Mouse (Mus musculus) neural tube, embryonic 13.5 days (tissue): ENCODE results near the gene Lrrc52. TPM values are rescaled to one million over a fixed set of nuclear protein-coding genes. Genes with fewer than 3 reads are reported as not detected.

ENCODE experiments used
- ATAC-seq: fragments of 200-750 bp; cut with Nextera tagmentation; 2 replicates; pipeline ENCODE4 v1.8.0; 2017; ENCODE audit warnings: low read depth, mild to moderate bottlenecking, moderate TSS enrichment, moderate library complexity
- H3K27ac ChIP-seq: fragments of 300-500 bp; sonication (generic); replicated peaks from 2 replicates; pipeline ENCODE4 v1.5.1; 2015; ENCODE audit warnings: moderate library complexity, mild to moderate bottlenecking, inconsistent platforms
- H3K27me3 ChIP-seq: fragments of 300-500 bp; sonication (generic); 2 replicates; pipeline ENCODE4 v1.6.1; 2015; ENCODE audit warnings: mild to moderate bottlenecking, inconsistent platforms
- H3K36me3 ChIP-seq: fragments of 300-500 bp; sonication (generic); 2 replicates; pipeline ENCODE4 v1.6.1; 2015; ENCODE audit warnings: mild to moderate bottlenecking, inconsistent platforms
- H3K4me1 ChIP-seq: fragments of 300-500 bp; sonication (generic); replicated peaks from 2 replicates; pipeline ENCODE4 v1.6.1; 2015; ENCODE audit warnings: inconsistent platforms
- H3K4me2 ChIP-seq: fragments of 300-500 bp; sonication (generic); 2 replicates; pipeline ENCODE4 v1.6.1; 2015; ENCODE audit warnings: inconsistent platforms, mild to moderate bottlenecking, moderate library complexity
- H3K4me3 ChIP-seq: fragments of 300-500 bp; sonication (generic); 2 replicates; pipeline ENCODE4 v1.5.1; 2015; ENCODE audit warnings: mild to moderate bottlenecking, inconsistent platforms
- H3K9ac ChIP-seq: fragments of 300-500 bp; sonication (generic); 2 replicates; pipeline ENCODE4 v1.6.1; 2015; ENCODE audit warnings: moderate library complexity, mild to moderate bottlenecking, inconsistent platforms
- H3K9me3 ChIP-seq: fragments of 300-500 bp; sonication (generic); 2 replicates; pipeline ENCODE4 v1.6.1; 2016; ENCODE audit warnings: inconsistent platforms
- WGBS: fragments of 180-500 bp; shearing (Covaris S2); methylation state at CpG from one replicate; pipeline ENCODE4 v1.1.7; 2015; 5-methylcytosine and 5-hydroxymethylcytosine counted together
- polyA plus RNA-seq: library from polyadenylated mRNA; unstranded; fragments of >200 nt; fragmentation: Nextera tagmentation; extraction: Ambion mirVana; gene quantifications from 2 replicates; pipeline ENCODE4 v1.2.1, GENCODE M21; 2015

Lrrc52 gene
- polyA plus RNA-seq, 1 experiment from 2014 or later, result not detected

DNA sequence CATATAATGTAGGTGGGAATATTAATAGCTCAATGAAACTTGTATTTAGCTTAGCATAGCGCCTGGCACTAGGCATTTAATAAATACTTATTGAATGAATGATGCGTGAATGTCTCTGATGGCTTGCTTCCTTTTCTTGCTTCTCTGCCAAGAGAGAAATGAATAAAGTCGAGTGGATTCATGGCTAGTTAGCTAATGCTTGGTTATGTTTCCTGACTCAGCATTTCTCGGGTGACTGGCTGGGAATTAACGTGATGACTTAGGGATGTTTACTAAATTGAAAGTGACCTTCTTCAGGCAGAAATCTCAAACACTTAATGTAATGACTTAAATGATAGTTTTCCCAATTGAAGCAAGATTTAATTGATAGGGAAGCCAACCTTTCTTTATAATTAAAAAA, 1.3 kb upstream of the Lrrc52 start:
- H3K27me3 ChIP-seq, result no peaks in the 10 kb centered on the region

GRCm38 (mm10) chr1:167457311-167457710, 9.3 kb downstream of the Lrrc52 start:
- Histone ChIP-seq H3K27me3 (no peaks in the 10 kb centered on the region; the same call in 1 of the 2 replicates), H3K4me3 (no peak overlapping the region), H3K27ac (no peak overlapping the region), H3K36me3 (no peaks in the 10 kb centered on the region), H3K9me3 (no peaks in the 10 kb centered on the region), H3K4me2 (no peak overlapping the region), H3K9ac (no peak overlapping the region), H3K4me1 (no peaks in the 10 kb centered on the region)
- no peak for ATAC-seq
- WGBS, result 75% methylated on average over 3 of the region's 3 CpGs

More for the DNA sequence above, 1.3 kb upstream of the Lrrc52 start:
- Histone ChIP-seq H3K4me2 (no peak overlapping the region), H3K9ac (no peak overlapping the region), H3K36me3 (no peaks in the 10 kb centered on the region), H3K4me1 (peaks cover 10% of the 10 kb centered on the region), H3K4me3 (no peak overlapping the region), H3K27ac (no peak overlapping the region), H3K9me3 (no peaks in the 10 kb centered on the region)
- no peak for ATAC-seq
- WGBS, result 63% methylated on average over 5 of the region's 5 CpGs

GRCm38 (mm10) chr1:167453048-167453447, 13.5 kb downstream of the Lrrc52 start:
- no peaks in the 10 kb centered on the region for H3K9me3 ChIP-seq
- no peaks in the 10 kb centered on the region for H3K36me3 ChIP-seq
- WGBS, result 85% methylated on average over 3 of the region's 3 CpGs
- no peak overlapping the region for H3K27ac ChIP-seq
- no peak overlapping the region for H3K4me2 ChIP-seq
- no peak overlapping the region for H3K4me3 ChIP-seq
- no peak overlapping the region for H3K9ac ChIP-seq
- no peak for ATAC-seq
- H3K27me3 ChIP-seq, result no peaks in the 10 kb centered on the region; the same call in 1 of the 2 replicates
- peaks cover 12% of the 10 kb centered on the region for H3K4me1 ChIP-seq

GRCm38 (mm10) chr1:167452456-167452855, 14.1 kb downstream of the Lrrc52 start:
- Histone ChIP-seq H3K27ac (no peak overlapping the region), H3K9me3 (no peaks in the 10 kb centered on the region), H3K36me3 (no peaks in the 10 kb centered on the region), H3K4me2 (no peak overlapping the region), H3K4me1 (peaks cover 14% of the 10 kb centered on the region), H3K4me3 (no peak overlapping the region), H3K9ac (no peak overlapping the region), H3K27me3 (no peaks in the 10 kb centered on the region; the same call in none of the 2 replicates)
- no peak for ATAC-seq
- WGBS, result 78% methylated on average over 6 of the region's 6 CpGs

- Histone ChIP-seq H3K4me1 (peaks cover 14% of the 10 kb centered on the region), H3K9me3 (no peaks in the 10 kb centered on the region), H3K27me3 (no peaks in the 10 kb centered on the region; the same call in 1 of the 2 replicates), H3K27ac (no peak overlapping the region), H3K36me3 (no peaks in the 10 kb centered on the region), H3K4me2 (no peak overlapping the region), H3K9ac (no peak overlapping the region), H3K4me3 (no peak overlapping the region)
- ATAC-seq, result peak; percentile 71; the same call in 1 of the 2 replicates
- WGBS, result 23% methylated on average over 7 of the region's 7 CpGs
Measured at GRCm38 (mm10) chr1:167448598-167448997, 18.0 kb downstream of the Lrrc52 start.

DNA sequence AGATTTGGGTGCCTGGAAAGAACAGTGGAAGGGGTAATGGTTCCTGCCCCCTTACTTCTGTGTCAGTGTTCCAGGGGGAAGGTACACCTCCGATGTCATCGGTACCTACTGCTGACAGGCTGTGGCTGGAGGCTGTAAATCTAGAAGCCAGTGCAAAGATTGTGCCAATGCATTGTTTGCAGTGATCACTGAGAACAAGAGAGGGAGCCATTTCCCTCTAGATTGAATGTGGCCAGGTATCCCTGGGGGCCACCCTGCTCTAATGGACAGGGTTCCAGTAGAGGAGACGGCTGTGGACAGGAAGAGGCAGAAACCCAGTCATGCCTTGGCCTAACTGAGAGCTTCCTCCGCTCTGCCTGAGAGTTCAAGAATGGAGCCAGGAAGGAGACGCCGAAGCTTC, 18.5 kb downstream of the Lrrc52 start:
- no peaks in the 10 kb centered on the region; the same call in 1 of the 2 replicates for H3K27me3 ChIP-seq
- no peak overlapping the region for H3K4me3 ChIP-seq
- no peak overlapping the region for H3K4me2 ChIP-seq
- ATAC-seq, result peak; percentile 27; the same call in 1 of the 2 replicates
- no peak overlapping the region for H3K27ac ChIP-seq
- H3K36me3 ChIP-seq, result no peaks in the 10 kb centered on the region
- WGBS, result 43% methylated on average over 6 of the region's 6 CpGs
- no peak overlapping the region for H3K9ac ChIP-seq
- H3K9me3 ChIP-seq, result no peaks in the 10 kb centered on the region
- H3K4me1 ChIP-seq, result peaks cover 14% of the 10 kb centered on the region

GRCm38 (mm10) chr1:167446516-167446915, 20.1 kb downstream of the Lrrc52 start:
- H3K9ac ChIP-seq, result no peak overlapping the region
- H3K27ac ChIP-seq, result no peak overlapping the region
- no peaks in the 10 kb centered on the region; the same call in 1 of the 2 replicates for H3K27me3 ChIP-seq
- no peaks in the 10 kb centered on the region for H3K9me3 ChIP-seq
- H3K4me2 ChIP-seq, result no peak overlapping the region
- no peak overlapping the region for H3K4me3 ChIP-seq
- H3K4me1 ChIP-seq, result peaks cover 14% of the 10 kb centered on the region
- 77% methylated on average over 6 of the region's 6 CpGs for WGBS
- H3K36me3 ChIP-seq, result no peaks in the 10 kb centered on the region
- ATAC-seq, result no peak

- no peak overlapping the region for H3K4me3 ChIP-seq
- no peak overlapping the region for H3K9ac ChIP-seq
- H3K4me1 ChIP-seq, result peaks cover 14% of the 10 kb centered on the region
- 94% methylated on average over 4 of the region's 4 CpGs for WGBS
- H3K36me3 ChIP-seq, result no peaks in the 10 kb centered on the region
- no peaks in the 10 kb centered on the region for H3K9me3 ChIP-seq
- ATAC-seq, result no peak
- H3K4me2 ChIP-seq, result no peak overlapping the region
- H3K27me3 ChIP-seq, result no peaks in the 10 kb centered on the region; the same call in 1 of the 2 replicates
- no peak overlapping the region for H3K27ac ChIP-seq
Measured at GRCm38 (mm10) chr1:167445167-167445566, 21.4 kb downstream of the Lrrc52 start.

GRCm38 (mm10) chr1:167438231-167438885, 28.2 kb downstream of the Lrrc52 start:
- no peak for ATAC-seq
- no peaks in the 10 kb centered on the region for H3K27me3 ChIP-seq
- no peaks in the 10 kb centered on the region for H3K4me1 ChIP-seq
- WGBS, result 66% methylated on average over 9 of the region's 9 CpGs
- no peaks in the 10 kb centered on the region for H3K9me3 ChIP-seq
- H3K36me3 ChIP-seq, result no peaks in the 10 kb centered on the region
- H3K4me3 ChIP-seq, result no peak overlapping the region
- no peak overlapping the region for H3K9ac ChIP-seq
- H3K4me2 ChIP-seq, result no peak overlapping the region
- no peak overlapping the region for H3K27ac ChIP-seq

DNA sequence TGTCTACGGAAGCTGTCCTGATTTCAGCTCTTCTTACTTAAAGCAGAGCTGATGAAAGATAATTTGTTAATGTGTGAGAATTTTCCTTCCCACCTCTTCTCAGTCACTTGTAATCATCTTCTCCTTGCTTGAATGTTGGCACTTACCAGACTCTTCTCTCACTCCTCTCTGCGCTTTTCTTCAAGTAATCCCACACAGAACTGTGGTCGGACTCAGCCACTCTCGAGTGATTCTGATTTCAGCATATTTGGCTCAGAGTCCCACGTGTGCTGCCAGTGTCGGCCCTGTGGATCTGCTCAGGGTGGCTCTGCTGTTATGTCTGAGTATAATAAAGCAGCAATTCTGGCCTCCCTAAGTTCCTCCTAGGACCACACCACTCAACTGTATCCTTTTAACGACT, 29.5 kb downstream of the Lrrc52 start:
- H3K4me3 ChIP-seq, result no peak overlapping the region
- WGBS, result 84% methylated on average over 7 of the region's 7 CpGs
- H3K36me3 ChIP-seq, result no peaks in the 10 kb centered on the region
- no peaks in the 10 kb centered on the region for H3K4me1 ChIP-seq
- no peak for ATAC-seq
- H3K27ac ChIP-seq, result no peak overlapping the region
- H3K27me3 ChIP-seq, result no peaks in the 10 kb centered on the region
- no peak overlapping the region for H3K4me2 ChIP-seq
- no peak overlapping the region for H3K9ac ChIP-seq
- H3K9me3 ChIP-seq, result no peaks in the 10 kb centered on the region

- no peaks in the 10 kb centered on the region for H3K36me3 ChIP-seq
- no peaks in the 10 kb centered on the region for H3K4me1 ChIP-seq
- no peaks in the 10 kb centered on the region for H3K9me3 ChIP-seq
- H3K4me3 ChIP-seq, result no peak overlapping the region
- H3K27me3 ChIP-seq, result no peaks in the 10 kb centered on the region
- H3K27ac ChIP-seq, result no peak overlapping the region
- no peak for ATAC-seq
- no peak overlapping the region for H3K4me2 ChIP-seq
- H3K9ac ChIP-seq, result no peak overlapping the region
- 87% methylated on average over 7 of the region's 7 CpGs for WGBS
Measured at GRCm38 (mm10) chr1:167436186-167436975, 30.2 kb downstream of the Lrrc52 start.

DNA sequence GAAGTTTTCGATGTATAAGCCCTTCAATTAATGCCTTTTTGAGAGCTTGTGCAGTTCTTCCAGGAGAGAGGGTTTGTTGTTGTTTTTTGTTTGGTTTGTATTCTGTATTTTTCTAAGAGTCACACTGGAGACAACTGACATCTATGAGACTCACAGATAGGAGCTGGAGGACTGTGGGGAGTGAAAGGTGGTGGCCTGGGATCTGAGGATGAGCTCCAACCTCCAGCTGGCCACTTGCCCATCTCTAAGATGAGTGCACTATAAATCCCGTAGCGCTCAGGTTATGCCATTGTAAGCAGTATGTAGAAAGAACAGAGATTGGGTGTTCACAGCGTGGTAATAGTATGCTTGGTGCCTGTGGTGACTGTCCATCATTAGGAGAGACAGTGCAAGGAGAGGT, 31.6 kb downstream of the Lrrc52 start:
- ATAC-seq, result no peak
- no peaks in the 10 kb centered on the region for H3K27me3 ChIP-seq
- H3K9me3 ChIP-seq, result no peaks in the 10 kb centered on the region
- H3K36me3 ChIP-seq, result no peaks in the 10 kb centered on the region
- H3K4me3 ChIP-seq, result no peak overlapping the region
- H3K4me1 ChIP-seq, result no peaks in the 10 kb centered on the region
- H3K9ac ChIP-seq, result no peak overlapping the region
- H3K4me2 ChIP-seq, result no peak overlapping the region
- no peak overlapping the region for H3K27ac ChIP-seq
- 88% methylated on average over 4 of the region's 4 CpGs for WGBS
